Comparison of ENCODE assay signal across 25 mouse cellular contexts in genomic region chr11:44701864-44702263, GRCm38 (mm10).
A peak's percentile ranks its signal among the peaks of the same experiment; 100 is the strongest.
DNase-seq lines count a peak whose midpoint lies in the region; ATAC-seq lines count a peak whose summit lies in the region.
"Had no signal": no experiment of that assay in that cellular context is flagged by ENCODE, and none has a peak within 500 bp of the region (broad histone marks: within the 10 kb centered on the region; RNA-seq: fewer than 3 reads in every experiment).

No protein-coding gene starts in this region.

- H3K4me2 ChIP-seq in heart, embryonic 16.5 days (ENCODE audit: low read depth, low read length), result no peak overlapping the region
- no peak overlapping the region for H3K4me2 ChIP-seq in kidney, embryonic 15.5 days
- no peak overlapping the region for H3K4me2 ChIP-seq in limb, embryonic 11.5 days (ENCODE audit: low read depth, severe bottlenecking)
- H3K4me2 ChIP-seq: heart, embryonic 12.5 days; limb, embryonic 13.5 days; liver, embryonic 12.5 days had no signal

- 50% methylated on average over 1 of the region's 1 CpGs for WGBS in heart, embryonic 16.5 days
- 62% methylated on average over 1 of the region's 1 CpGs for WGBS in heart, embryonic 10.5 days
- 22% methylated on average over 1 of the region's 1 CpGs for WGBS in kidney, embryonic 15.5 days
- WGBS in limb, embryonic 11.5 days, result 63% methylated on average over 1 of the region's 1 CpGs

- peaks cover under 1% of the 10 kb centered on the region; the same call in 1 of the 2 replicates for H3K4me1 ChIP-seq in heart, embryonic 16.5 days (ENCODE audit: control insufficient read depth, insufficient read depth, low read length)
- H3K4me1 ChIP-seq in heart, embryonic 10.5 days, result peaks cover 8% of the 10 kb centered on the region; the same call in 1 of the 2 replicates
- H3K4me1 ChIP-seq in kidney, embryonic 15.5 days, result peaks cover 19% of the 10 kb centered on the region
- H3K4me1 ChIP-seq in brown adipose tissue, adult 24 weeks (ENCODE audit: control insufficient read depth, insufficient read depth, insufficient read length, low read length), result peaks cover 47% of the 10 kb centered on the region
- peaks cover 20% of the 10 kb centered on the region for H3K4me1 ChIP-seq in limb, embryonic 11.5 days (ENCODE audit: control insufficient read depth, insufficient read depth, low read length)
- H3K4me1 ChIP-seq: liver, embryonic 12.5 days had no signal

- no peak for DNase-seq in heart, embryonic 10.5 days (ENCODE audit: low spot score)
- no peak for DNase-seq in kidney, adult 8-10 months
- DNase-seq in limb, embryonic 11.5 days (ENCODE audit: low spot score), result no peak
- no peak for DNase-seq in thymus, postnatal 36 days
- DNase-seq: adrenal gland, adult 2 months; B cell, adult 2 months; cerebellum, adult 11-12 months; cerebellum, postnatal 10 days; gastrocnemius, postnatal 36 days; heart, postnatal 36 days; kidney, adult 9 months; lung, adult 18-20 months; lung, postnatal 10 days had no signal

- no peak overlapping the region for H3K9ac ChIP-seq in heart, embryonic 16.5 days (ENCODE audit: low read length)
- H3K9ac ChIP-seq in kidney, embryonic 15.5 days, result no peak overlapping the region
- H3K9ac ChIP-seq in limb, embryonic 11.5 days (ENCODE audit: low read length), result no peak overlapping the region
- H3K9ac ChIP-seq: heart, embryonic 12.5 days; limb, embryonic 13.5 days; liver, embryonic 12.5 days had no signal

- no peaks in the 10 kb centered on the region for H3K27me3 ChIP-seq in heart, embryonic 16.5 days (ENCODE audit: control insufficient read depth, insufficient read depth, low read length)
- no peaks in the 10 kb centered on the region for H3K27me3 ChIP-seq in heart, embryonic 10.5 days (ENCODE audit: insufficient read depth, poor library complexity, severe bottlenecking)
- H3K27me3 ChIP-seq in kidney, embryonic 15.5 days, result no peaks in the 10 kb centered on the region
- H3K27me3 ChIP-seq in limb, embryonic 11.5 days (ENCODE audit: control insufficient read depth, insufficient read depth, low read length), result no peaks in the 10 kb centered on the region
- H3K27me3 ChIP-seq: CH12.LX; heart, embryonic 12.5 days; limb, embryonic 13.5 days; liver, embryonic 12.5 days had no signal

- H3K36me3 ChIP-seq in heart, embryonic 16.5 days (ENCODE audit: control insufficient read depth, insufficient read depth), result no peaks in the 10 kb centered on the region
- no peaks in the 10 kb centered on the region for H3K36me3 ChIP-seq in heart, embryonic 10.5 days
- no peaks in the 10 kb centered on the region for H3K36me3 ChIP-seq in kidney, embryonic 15.5 days
- H3K36me3 ChIP-seq in limb, embryonic 11.5 days (ENCODE audit: control insufficient read depth, insufficient read depth, low read length), result no peaks in the 10 kb centered on the region
- H3K36me3 ChIP-seq: embryonic facial prominence, embryonic 10.5 days; G1E; heart, embryonic 12.5 days; liver, embryonic 12.5 days; midbrain, embryonic 10.5 days had no signal

- no peak for ATAC-seq in heart, embryonic 16.5 days (replicated peaks; ENCODE audit: extremely low read depth, insufficient read depth, low FRiP score)
- ATAC-seq in kidney, embryonic 15.5 days (replicated peaks; ENCODE audit: low FRiP score), result no peak
- ATAC-seq in limb, embryonic 11.5 days (ENCODE audit: insufficient number of reproducible peaks, low FRiP score, low TSS enrichment, low read depth), result no peak
- ATAC-seq: forebrain, embryonic 16.5 days; liver, embryonic 12.5 days had no signal

- H3K27ac ChIP-seq in heart, embryonic 16.5 days (ENCODE audit: low read length), result peak overlapping the region; percentile 38; the same call in 1 of the 2 replicates
- H3K27ac ChIP-seq in heart, embryonic 10.5 days, result no peak overlapping the region
- peak overlapping the region; percentile 77 for H3K27ac ChIP-seq in kidney, embryonic 15.5 days
- H3K27ac ChIP-seq in brown adipose tissue, adult 24 weeks (replicated peaks; ENCODE audit: low read depth, low read length), result peak overlapping the region; percentile 83
- peak overlapping the region; percentile 2; the same call in 1 of the 2 replicates for H3K27ac ChIP-seq in limb, embryonic 11.5 days (replicated peaks; ENCODE audit: low read depth, low read length)
- H3K27ac ChIP-seq: layer of hippocampus, adult 2 months; limb, embryonic 13.5 days; liver, embryonic 12.5 days; midbrain, embryonic 10.5 days had no signal

- no peaks in the 10 kb centered on the region for H3K9me3 ChIP-seq in heart, embryonic 16.5 days (replicated peaks; ENCODE audit: control insufficient read depth, low read length)
- H3K9me3 ChIP-seq in heart, embryonic 10.5 days, result no peaks in the 10 kb centered on the region
- H3K9me3 ChIP-seq in kidney, embryonic 15.5 days (replicated peaks), result no peaks in the 10 kb centered on the region
- H3K9me3 ChIP-seq in limb, embryonic 11.5 days (ENCODE audit: control insufficient read depth, low read length), result no peaks in the 10 kb centered on the region
- H3K9me3 ChIP-seq: embryonic facial prominence, embryonic 10.5 days; G1E; heart, embryonic 12.5 days; limb, embryonic 13.5 days; liver, embryonic 12.5 days; midbrain, embryonic 10.5 days had no signal

- no peak overlapping the region for H3K4me3 ChIP-seq in heart, embryonic 16.5 days (ENCODE audit: low read length)
- H3K4me3 ChIP-seq in heart, embryonic 10.5 days, result no peak overlapping the region
- no peak overlapping the region for H3K4me3 ChIP-seq in kidney, embryonic 15.5 days (replicated peaks)
- H3K4me3 ChIP-seq in brown adipose tissue, adult 24 weeks (ENCODE audit: insufficient read depth, low read depth, low read length), result no peak overlapping the region
- no peak overlapping the region for H3K4me3 ChIP-seq in limb, embryonic 11.5 days (ENCODE audit: low read depth, low read length)
- H3K4me3 ChIP-seq: embryonic facial prominence, embryonic 10.5 days; heart, embryonic 12.5 days; layer of hippocampus, adult 2 months; limb, embryonic 13.5 days; liver, embryonic 12.5 days; midbrain, embryonic 10.5 days had no signal
